Mouse (Mus musculus) C2C12 (cell line): ENCODE data around the gene Paqr5. TPM values are rescaled to one million over a fixed set of nuclear protein-coding genes. Genes with fewer than 3 reads are reported as not detected.
A peak's percentile ranks its signal among the peaks of the same experiment; 100 is the strongest.

Experiments used
- H3K27me3 ChIP-seq: one replicate; pipeline ENCODE4 v1.6.1; 2011; ENCODE audit not compliant: control insufficient read depth, insufficient read depth, insufficient read length
- H3K36me3 ChIP-seq: one replicate; pipeline ENCODE4 v1.6.1; 2011; ENCODE audit not compliant: control insufficient read depth, insufficient read depth
- H3K4me3 ChIP-seq: one replicate; pipeline ENCODE4 v1.5.1; 2011; ENCODE audit warnings: mild to moderate bottlenecking, control low read depth; ENCODE audit not compliant: poor library complexity, insufficient read depth, severe bottlenecking
- H3K79me2 ChIP-seq: one replicate; pipeline ENCODE4 v1.6.1; 2011; ENCODE audit not compliant: control insufficient read depth, insufficient read depth
- H3K79me3 ChIP-seq: one replicate; pipeline ENCODE4 v1.6.1; 2011; ENCODE audit warnings: low read depth, control low read depth
- H3ac ChIP-seq: one replicate; pipeline ENCODE3; 2011; ENCODE audit warnings: low read depth; ENCODE audit not compliant: control insufficient read depth, insufficient read length
- CEBPB ChIP-seq: IDR thresholded peaks from one replicate; pipeline ENCODE4 v1.6.1; 2011; ENCODE audit warnings: low read depth, mild to moderate bottlenecking, control low read depth, moderate library complexity
- CTCF ChIP-seq: IDR thresholded peaks from one replicate; pipeline ENCODE4 v1.5.1; 2011; ENCODE audit not compliant: control insufficient read depth, insufficient read depth, insufficient read length
- FOSL1 ChIP-seq: IDR thresholded peaks from one replicate; pipeline ENCODE4 v1.8.0; 2011; ENCODE audit warnings: mild to moderate bottlenecking, low read length; ENCODE audit not compliant: poor library complexity, insufficient read depth, severe bottlenecking
- MAX ChIP-seq: IDR thresholded peaks from one replicate; pipeline ENCODE4 v1.6.1; 2011; ENCODE audit warnings: mild to moderate bottlenecking, control low read depth
- MYOD1 ChIP-seq: IDR thresholded peaks from one replicate; pipeline ENCODE4 v1.6.1; 2011; ENCODE audit warnings: low read depth; ENCODE audit not compliant: control insufficient read depth, insufficient read length
- MYOG ChIP-seq: IDR thresholded peaks from one replicate; pipeline ENCODE4 v1.6.1; 2011; ENCODE audit not compliant: control insufficient read depth, insufficient read length; ENCODE audit errors: extremely low read depth
- USF1 ChIP-seq: IDR thresholded peaks from one replicate; pipeline ENCODE4 v1.6.1; 2011; ENCODE audit warnings: low read depth, mild to moderate bottlenecking, control low read depth, moderate library complexity
- polyA plus RNA-seq: library from polyadenylated mRNA; unstranded; fragments of >200 nt; fragmentation: generic; extraction: Trizol; gene quantifications from one replicate; pipeline ENCODE4 v1.2.1, GENCODE M21; 2012; ENCODE audit warnings: missing spikeins

The Paqr5 gene
- polyA plus RNA-seq, 1 experiment = 0.04 TPM

DNA sequence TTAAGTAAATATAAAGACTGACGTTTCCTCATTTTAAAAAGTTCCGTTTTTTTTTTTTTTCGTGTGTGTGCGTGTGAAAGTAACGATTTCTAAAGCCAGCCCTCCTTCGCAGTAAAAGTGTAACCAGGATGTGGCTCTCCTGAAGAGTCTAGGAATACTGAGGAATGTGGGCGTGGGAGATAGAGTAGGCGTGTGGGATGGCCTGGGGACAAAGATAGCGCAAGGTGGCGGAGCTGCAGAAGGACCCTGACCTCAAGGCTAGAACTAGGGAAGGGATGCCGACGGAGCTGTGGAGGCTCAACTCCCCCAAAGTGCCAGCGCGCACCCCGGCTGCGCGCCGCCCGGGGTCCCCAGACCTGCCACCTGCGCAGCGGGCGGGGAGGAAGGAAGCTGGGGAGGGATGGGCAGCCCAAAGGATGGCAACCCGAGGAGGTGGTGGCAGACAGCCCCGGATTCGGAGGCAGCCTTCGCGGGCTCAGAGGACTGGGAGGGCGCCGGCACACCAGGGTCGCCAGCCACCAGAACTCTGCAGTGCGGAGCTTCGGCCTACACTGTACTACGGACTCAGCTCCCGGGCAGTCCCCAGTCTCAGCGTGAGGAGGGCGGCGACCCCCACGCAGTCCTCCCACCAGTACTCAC, 80.6 kb downstream of the Paqr5 start:
- no peaks in the 10 kb centered on the region for H3K27me3 ChIP-seq
- H3ac ChIP-seq = peak overlapping the region; percentile 91
- peak overlapping the region; percentile 72 for H3K4me3 ChIP-seq
- TF ChIP-seq CEBPB (no peak), MAX (no peak), MYOG (no peak), CTCF (no peak), FOSL1 (no peak), USF1 (no peak), MYOD1 (no peak)
- H3K36me3 ChIP-seq = peaks cover 42% of the 10 kb centered on the region
- H3K79me3 ChIP-seq = peaks cover 47% of the 10 kb centered on the region
- peaks cover 74% of the 10 kb centered on the region for H3K79me2 ChIP-seq

DNA sequence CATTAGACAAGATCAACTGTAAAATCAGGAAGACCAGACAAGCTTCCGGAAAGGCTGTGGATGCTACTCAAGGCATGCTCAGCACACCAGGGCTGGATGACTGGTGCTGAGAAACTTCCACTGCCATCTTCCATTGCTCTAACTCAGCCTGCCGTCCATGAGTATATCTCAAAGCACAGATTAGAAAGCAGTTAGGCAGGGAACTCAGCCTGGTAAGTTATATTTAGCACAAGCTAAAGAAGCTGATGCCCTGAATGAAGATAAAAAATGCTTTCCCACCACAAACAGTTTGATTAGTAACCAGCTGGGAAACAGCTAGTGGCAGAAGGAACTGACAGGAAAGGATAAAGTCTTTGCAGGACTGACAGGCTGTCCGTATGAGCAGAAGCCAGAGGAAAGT, 85.6 kb downstream of the Paqr5 start:
- H3K79me3 ChIP-seq = peaks cover 45% of the 10 kb centered on the region
- no peak for TF ChIP-seq CEBPB
- TF ChIP-seq MYOG = no peak
- TF ChIP-seq MAX = no peak
- TF ChIP-seq CTCF = no peak
- TF ChIP-seq MYOD1 = no peak
- TF ChIP-seq USF1 = no peak
- no peak for TF ChIP-seq FOSL1
- H3K36me3 ChIP-seq = peaks cover 84% of the 10 kb centered on the region
- H3K27me3 ChIP-seq = no peaks in the 10 kb centered on the region
- H3K79me2 ChIP-seq = peaks cover 60% of the 10 kb centered on the region
- no peak overlapping the region for H3K4me3 ChIP-seq
- no peak overlapping the region for H3ac ChIP-seq

DNA sequence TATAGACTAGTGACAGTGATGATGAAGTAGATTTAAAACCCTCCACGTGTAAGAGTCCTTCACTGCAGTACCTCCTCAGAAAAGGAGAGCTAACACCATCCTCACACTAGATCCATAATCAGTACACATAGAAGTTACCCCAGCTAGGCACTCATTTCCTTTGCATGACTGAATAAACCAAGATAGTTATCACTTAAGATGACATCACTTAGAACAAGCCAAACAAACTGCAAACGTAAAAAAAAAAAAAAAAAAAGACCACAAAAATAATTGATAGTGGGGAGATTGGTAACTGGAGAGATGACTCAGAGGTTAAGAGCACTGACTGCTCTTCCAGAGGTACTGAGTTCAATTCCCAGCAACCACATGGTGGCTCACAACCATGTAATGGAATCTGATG, 93.3 kb downstream of the Paqr5 start:
- no peaks in the 10 kb centered on the region for H3K79me2 ChIP-seq
- no peak overlapping the region for H3K4me3 ChIP-seq
- H3K79me3 ChIP-seq = peaks cover 1% of the 10 kb centered on the region
- H3K27me3 ChIP-seq = no peaks in the 10 kb centered on the region
- no peak overlapping the region for H3ac ChIP-seq
- peaks cover 90% of the 10 kb centered on the region for H3K36me3 ChIP-seq
- TF ChIP-seq CTCF = no peak
- no peak for TF ChIP-seq CEBPB
- TF ChIP-seq USF1 = no peak
- no peak for TF ChIP-seq MAX
- no peak for TF ChIP-seq MYOD1
- no peak for TF ChIP-seq MYOG

DNA sequence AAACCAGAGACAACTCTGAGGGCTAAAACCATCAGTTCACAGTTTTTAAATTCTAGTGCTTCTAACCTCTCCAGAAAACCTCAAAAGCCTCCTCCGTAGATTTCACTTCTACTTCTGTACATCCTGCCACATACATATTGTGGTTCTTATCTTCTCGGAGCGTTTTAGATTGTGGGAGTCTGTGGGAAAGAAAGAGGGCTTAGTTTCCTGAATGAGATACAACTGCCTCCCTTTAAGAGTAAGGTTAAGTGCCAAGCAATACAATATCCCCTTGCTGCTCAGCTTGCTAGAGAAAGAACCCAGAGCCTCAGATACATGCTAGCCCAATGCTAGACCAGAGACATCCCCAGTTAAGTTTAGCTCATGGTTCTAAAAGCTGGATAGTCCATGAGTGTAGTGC, 94.6 kb downstream of the Paqr5 start:
- no peak for TF ChIP-seq MYOD1
- no peak for TF ChIP-seq CTCF
- no peak for TF ChIP-seq FOSL1
- no peaks in the 10 kb centered on the region for H3K27me3 ChIP-seq
- H3K79me2 ChIP-seq = no peaks in the 10 kb centered on the region
- no peak overlapping the region for H3ac ChIP-seq
- peaks cover 1% of the 10 kb centered on the region for H3K79me3 ChIP-seq
- no peak overlapping the region for H3K4me3 ChIP-seq
- peaks cover 89% of the 10 kb centered on the region for H3K36me3 ChIP-seq

DNA sequence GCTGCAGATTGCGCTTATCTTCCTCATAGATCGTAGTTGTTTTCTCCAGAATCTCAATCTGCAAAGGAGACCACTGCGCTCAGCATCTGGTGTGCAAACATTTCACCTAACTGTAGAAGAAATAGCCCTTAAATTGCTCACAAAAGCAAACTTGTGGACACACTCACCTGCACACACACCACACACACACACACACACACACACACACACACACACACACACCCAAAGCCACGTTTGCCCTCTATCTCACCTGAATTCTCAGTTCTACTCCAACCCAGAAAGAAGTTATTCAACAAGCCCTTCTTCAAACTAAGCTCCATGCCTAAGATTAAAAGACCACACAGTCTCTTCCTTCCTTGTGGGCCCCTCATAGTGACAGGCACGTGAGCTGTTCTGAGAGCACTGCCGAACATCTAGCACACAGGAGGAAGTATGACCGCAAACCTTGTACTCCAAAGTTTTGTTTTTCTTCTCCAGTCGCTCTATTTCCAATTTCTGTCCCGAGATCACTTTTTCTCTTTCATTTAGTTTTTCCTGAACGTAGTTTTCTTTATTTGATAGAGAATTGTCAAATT, 101.5 kb downstream of the Paqr5 start:
- Histone ChIP-seq H3K36me3 (peaks cover 93% of the 10 kb centered on the region), H3K4me3 (no peak overlapping the region), H3K79me3 (no peaks in the 10 kb centered on the region), H3ac (no peak overlapping the region), H3K79me2 (no peaks in the 10 kb centered on the region), H3K27me3 (no peaks in the 10 kb centered on the region)
- TF ChIP-seq CEBPB (no peak), USF1 (no peak), CTCF (no peak), MYOD1 (no peak), FOSL1 (no peak), MYOG (no peak), MAX (no peak)

DNA sequence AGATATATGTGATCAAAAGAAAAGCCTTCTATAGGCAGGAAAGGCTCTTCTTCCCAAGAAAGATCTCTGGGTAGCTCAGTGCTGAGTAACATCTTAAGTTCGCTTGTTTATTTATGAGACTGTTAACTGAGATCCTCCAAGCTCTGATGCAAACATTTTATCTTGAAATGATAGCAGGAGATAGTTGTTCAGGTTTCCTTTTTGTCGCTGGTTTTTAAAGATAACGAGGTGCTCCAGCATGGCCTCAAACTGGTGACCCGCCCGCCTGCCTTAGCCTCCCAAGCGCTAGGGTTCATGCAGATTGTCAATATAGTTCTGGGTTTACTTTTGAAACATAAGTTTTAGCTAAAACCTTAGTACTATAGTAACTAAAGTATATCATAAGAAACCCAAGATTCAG, 106.3 kb downstream of the Paqr5 start:
- H3K27me3 ChIP-seq = no peaks in the 10 kb centered on the region
- H3K36me3 ChIP-seq = peaks cover 79% of the 10 kb centered on the region
- TF ChIP-seq MAX = no peak
- no peak for TF ChIP-seq CTCF
- TF ChIP-seq USF1 = no peak
- TF ChIP-seq MYOD1 = no peak
- no peak for TF ChIP-seq CEBPB
- no peak for TF ChIP-seq FOSL1
- TF ChIP-seq MYOG = no peak
- H3K4me3 ChIP-seq = no peak overlapping the region
- no peak overlapping the region for H3ac ChIP-seq
- no peaks in the 10 kb centered on the region for H3K79me3 ChIP-seq
- no peaks in the 10 kb centered on the region for H3K79me2 ChIP-seq
